Mouse (Mus musculus): Measurements from ENCODE around the gene Atp1b3. TPM values are rescaled to one million over a fixed set of nuclear protein-coding genes. Genes with fewer than 3 reads are reported as not detected.
"Not testable (repeated sequence)": the region's sequence is repeated elsewhere in the genome, so short reads cannot be mapped to it uniquely, and the experiment has no call there.

Atp1b3 gene
- polyA plus RNA-seq, 1 experiment = 202 TPM

DNA sequence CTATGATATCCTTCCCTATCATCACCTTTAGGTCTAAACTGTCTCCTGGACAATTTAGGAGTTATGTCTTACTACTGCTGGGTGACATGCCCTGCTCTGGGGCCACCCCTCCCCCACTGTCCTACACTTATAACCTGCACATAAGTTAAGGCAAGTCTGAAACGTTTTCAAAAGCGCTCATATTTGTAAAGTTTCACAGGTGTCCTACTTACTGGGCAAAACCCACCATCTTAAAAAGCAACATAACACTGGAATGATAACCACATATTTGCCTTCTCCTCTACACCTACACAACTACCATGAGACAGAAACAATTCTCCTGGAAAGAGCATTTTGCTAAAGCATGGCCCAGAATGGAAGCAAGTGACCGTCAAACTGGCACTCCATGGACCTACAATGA is 4.2 kb downstream of the Atp1b3 start:
- no peak for DNase-seq
- H3K4me1 ChIP-seq (ENCODE audit: control insufficient read depth, insufficient read depth, low read length) = peaks cover 13% of the 10 kb centered on the region; the same call in 1 of the 2 replicates
- WGBS = 76% methylated on average over 3 of the region's 3 CpGs
- no peak overlapping the region for H3K27ac ChIP-seq (ENCODE audit: insufficient read depth, low read length)
- no peak overlapping the region for H3K4me3 ChIP-seq (replicated peaks; ENCODE audit: insufficient read depth, low read depth, low read length)
- H3K27me3 ChIP-seq (ENCODE audit: control insufficient read depth, insufficient read depth, low read length) = no peaks in the 10 kb centered on the region
- TF ChIP-seq CTCF (IDR thresholded peaks at IDR 0.05; ENCODE audit: borderline replicate concordance, insufficient read depth, low read depth, low read length) (no peak), POLR2A (IDR thresholded peaks at IDR 0.05; ENCODE audit: borderline replicate concordance, insufficient read depth, low read length) (no peak)

DNA sequence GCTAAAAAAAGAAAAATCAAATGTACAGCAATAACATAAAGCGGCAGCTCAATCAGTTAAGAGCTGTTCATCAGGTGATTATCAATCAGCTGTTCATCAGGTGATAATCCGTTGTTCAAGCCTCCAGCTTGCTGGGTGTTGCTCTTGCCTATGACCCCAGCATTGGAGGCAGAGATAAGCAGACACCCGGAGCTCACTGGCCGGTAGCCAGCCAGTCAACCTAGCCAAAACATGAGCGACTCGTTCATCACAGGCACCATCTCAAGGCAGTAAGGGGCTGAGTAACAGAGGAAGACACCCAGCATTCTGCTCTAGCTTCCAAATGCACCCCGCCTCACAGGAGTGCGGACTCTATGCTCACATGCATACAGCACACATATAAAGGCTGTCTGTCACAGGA is 10.4 kb downstream of the Atp1b3 start:
- Histone ChIP-seq H3K4me3 (replicated peaks; ENCODE audit: insufficient read depth, low read depth, low read length) (no peak overlapping the region), H3K27me3 (ENCODE audit: control insufficient read depth, insufficient read depth, low read length) (no peaks in the 10 kb centered on the region), H3K27ac (ENCODE audit: insufficient read depth, low read length) (no peak overlapping the region), H3K4me1 (ENCODE audit: control insufficient read depth, insufficient read depth, low read length) (peaks cover 9% of the 10 kb centered on the region)
- TF ChIP-seq POLR2A (IDR thresholded peaks at IDR 0.05; ENCODE audit: borderline replicate concordance, insufficient read depth, low read length) (no peak), CTCF (IDR thresholded peaks at IDR 0.05; ENCODE audit: borderline replicate concordance, insufficient read depth, low read depth, low read length) (no peak)
- peak; percentile 49 to 50 for DNase-seq
- WGBS = 22% methylated on average over 8 of the region's 8 CpGs

DNA sequence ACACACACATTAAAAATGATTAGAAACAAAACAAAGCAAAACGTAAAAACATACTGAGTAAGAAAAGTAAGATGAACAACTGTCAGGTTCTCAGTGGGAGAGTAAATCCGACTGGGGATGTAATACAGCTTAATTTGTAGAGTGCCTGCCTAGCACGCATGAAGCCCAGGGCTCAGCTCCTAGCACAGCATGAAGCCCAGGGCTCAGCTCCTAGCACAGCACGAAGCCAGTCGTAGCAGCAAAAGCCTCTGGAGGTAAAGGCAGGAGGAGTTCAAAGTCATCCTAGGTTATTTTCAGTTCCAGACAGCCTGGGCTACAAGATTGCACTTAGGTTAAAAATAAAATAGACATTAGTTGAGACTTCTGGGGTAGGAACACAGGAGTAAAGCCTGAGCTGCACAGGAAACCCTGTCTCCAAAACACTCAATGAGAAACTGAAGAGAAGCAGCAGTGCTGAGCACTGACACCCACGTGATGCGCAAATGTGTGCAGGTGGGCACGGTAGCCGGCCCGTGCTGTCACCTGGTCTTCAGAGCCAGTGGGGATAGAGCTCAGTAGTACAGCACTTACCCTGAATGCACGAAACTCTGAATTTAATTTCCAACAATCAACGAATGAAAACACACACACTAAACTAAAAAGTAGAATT is 11.0 kb downstream of the Atp1b3 start:
- TF ChIP-seq CTCF (IDR thresholded peaks at IDR 0.05; ENCODE audit: borderline replicate concordance, insufficient read depth, low read depth, low read length) (no peak), POLR2A (IDR thresholded peaks at IDR 0.05; ENCODE audit: borderline replicate concordance, insufficient read depth, low read length) (no peak)
- no peak for DNase-seq
- Histone ChIP-seq H3K4me3 (replicated peaks; ENCODE audit: insufficient read depth, low read depth, low read length) (no peak overlapping the region), H3K27me3 (ENCODE audit: control insufficient read depth, insufficient read depth, low read length) (no peaks in the 10 kb centered on the region), H3K27ac (ENCODE audit: insufficient read depth, low read length) (no peak overlapping the region), H3K4me1 (ENCODE audit: control insufficient read depth, insufficient read depth, low read length) (peaks cover 9% of the 10 kb centered on the region)
- WGBS = 40% methylated on average over 12 of the region's 12 CpGs

DNA sequence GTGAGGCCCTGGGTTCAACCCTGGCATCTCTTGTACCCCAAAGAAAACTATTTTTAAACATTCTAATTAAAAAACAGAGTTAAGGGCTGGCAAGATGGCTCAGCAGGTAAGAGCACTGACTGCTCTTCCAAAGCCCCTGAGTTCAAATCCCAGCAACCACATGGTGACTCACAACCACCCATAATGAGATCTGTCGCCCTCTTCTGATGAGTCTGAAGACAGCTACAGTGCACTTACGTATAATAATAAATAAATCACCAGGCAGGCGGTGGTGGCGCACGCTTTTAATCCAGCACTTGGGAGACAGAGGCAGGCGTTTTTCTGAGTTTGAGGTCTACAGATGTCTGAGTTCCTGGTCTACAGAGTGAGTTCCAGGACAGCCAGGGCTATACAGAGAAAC is 12.5 kb downstream of the Atp1b3 start:
- not testable (repeated sequence) for DNase-seq; H3K4me3 ChIP-seq (replicated peaks; ENCODE audit: insufficient read depth, low read depth, low read length); H3K4me1 ChIP-seq (ENCODE audit: control insufficient read depth, insufficient read depth, low read length); H3K27ac ChIP-seq (ENCODE audit: insufficient read depth, low read length); H3K27me3 ChIP-seq (ENCODE audit: control insufficient read depth, insufficient read depth, low read length)
- WGBS = 93% methylated on average over 6 of the region's 6 CpGs

DNA sequence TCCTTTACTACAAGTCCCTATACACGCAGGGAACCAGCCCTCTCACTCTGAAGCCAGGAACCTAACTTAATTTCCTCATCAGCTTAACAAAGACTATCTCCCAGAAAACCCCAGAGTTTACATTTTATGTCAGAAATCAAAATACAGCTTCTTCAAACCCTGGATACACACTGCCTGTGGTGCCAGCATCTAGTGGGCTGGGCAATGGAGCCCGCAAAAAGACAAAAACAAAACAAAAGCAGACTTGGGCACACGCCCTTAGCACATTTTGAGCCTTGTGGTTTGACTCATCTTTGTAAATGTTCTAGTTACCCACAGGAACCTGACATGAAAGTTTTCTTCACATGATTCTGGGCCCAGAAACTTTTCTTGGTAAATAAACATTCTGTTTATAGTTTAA is 13.8 kb downstream of the Atp1b3 start:
- TF ChIP-seq CTCF (IDR thresholded peaks at IDR 0.05; ENCODE audit: borderline replicate concordance, insufficient read depth, low read depth, low read length) = no peak
- TF ChIP-seq POLR2A (IDR thresholded peaks at IDR 0.05; ENCODE audit: borderline replicate concordance, insufficient read depth, low read length) = no peak
- peaks cover 9% of the 10 kb centered on the region for H3K4me1 ChIP-seq (ENCODE audit: control insufficient read depth, insufficient read depth, low read length)
- 55% methylated on average over 3 of the region's 3 CpGs for WGBS
- H3K27ac ChIP-seq (ENCODE audit: insufficient read depth, low read length) = no peak overlapping the region
- no peak overlapping the region for H3K4me3 ChIP-seq (replicated peaks; ENCODE audit: insufficient read depth, low read depth, low read length)
- no peaks in the 10 kb centered on the region for H3K27me3 ChIP-seq (ENCODE audit: control insufficient read depth, insufficient read depth, low read length)
- DNase-seq = no peak

DNA sequence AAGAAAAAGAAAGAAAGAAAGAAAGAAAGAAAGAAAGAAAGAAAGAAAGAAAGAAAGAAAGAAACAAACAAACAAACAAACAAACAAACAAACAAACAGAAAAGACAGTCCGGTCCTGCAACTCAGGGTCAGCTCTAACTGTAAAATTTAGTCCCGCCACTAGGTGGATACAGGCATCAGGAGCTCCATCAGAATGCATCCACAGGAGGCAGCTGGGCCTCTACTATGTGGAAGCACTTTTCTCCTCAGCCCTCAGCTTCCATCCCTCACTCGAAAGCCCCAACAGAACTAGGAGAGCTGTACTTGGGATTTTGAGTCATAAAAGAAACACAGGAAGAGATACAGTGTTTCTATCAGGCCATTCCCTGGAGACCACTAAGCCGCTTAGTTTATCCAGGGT is 14.2 kb downstream of the Atp1b3 start:
- TF ChIP-seq POLR2A (IDR thresholded peaks at IDR 0.05; ENCODE audit: borderline replicate concordance, insufficient read depth, low read length) (no peak), CTCF (IDR thresholded peaks at IDR 0.05; ENCODE audit: borderline replicate concordance, insufficient read depth, low read depth, low read length) (peak; percentile 70)
- no peak overlapping the region for H3K27ac ChIP-seq (ENCODE audit: insufficient read depth, low read length)
- 31% methylated on average over 4 of the region's 4 CpGs for WGBS
- H3K27me3 ChIP-seq (ENCODE audit: control insufficient read depth, insufficient read depth, low read length) = no peaks in the 10 kb centered on the region
- H3K4me1 ChIP-seq (ENCODE audit: control insufficient read depth, insufficient read depth, low read length) = peaks cover 9% of the 10 kb centered on the region
- H3K4me3 ChIP-seq (replicated peaks; ENCODE audit: insufficient read depth, low read depth, low read length) = no peak overlapping the region
- peak; percentile 55 to 71 for DNase-seq

DNA sequence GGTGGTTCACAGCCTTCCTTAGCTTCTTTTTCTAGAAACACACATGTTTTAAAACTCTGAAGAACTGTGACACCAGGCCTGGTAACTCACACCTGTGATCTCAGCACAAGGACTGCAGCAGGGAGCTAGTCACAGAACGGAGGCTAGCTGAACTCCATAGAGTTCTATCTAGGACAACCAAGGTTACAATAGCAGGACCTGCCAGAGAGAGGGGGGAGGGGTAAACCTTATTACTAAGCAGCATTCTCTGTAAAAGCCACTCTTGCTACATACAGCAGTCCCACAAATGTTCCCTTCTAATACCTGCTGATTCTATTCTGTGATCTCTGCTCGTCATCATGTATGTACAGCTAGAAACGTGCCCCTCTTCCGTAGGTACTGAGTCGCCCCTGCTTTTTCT is 15.4 kb downstream of the Atp1b3 start:
- Histone ChIP-seq H3K4me3 (replicated peaks; ENCODE audit: insufficient read depth, low read depth, low read length) (no peak overlapping the region), H3K4me1 (ENCODE audit: control insufficient read depth, insufficient read depth, low read length) (peaks cover 7% of the 10 kb centered on the region; the same call in 1 of the 2 replicates), H3K27ac (ENCODE audit: insufficient read depth, low read length) (no peak overlapping the region), H3K27me3 (ENCODE audit: control insufficient read depth, insufficient read depth, low read length) (no peaks in the 10 kb centered on the region)
- no peak for TF ChIP-seq CTCF (IDR thresholded peaks at IDR 0.05; ENCODE audit: borderline replicate concordance, insufficient read depth, low read depth, low read length)
- no peak for TF ChIP-seq POLR2A (IDR thresholded peaks at IDR 0.05; ENCODE audit: borderline replicate concordance, insufficient read depth, low read length)
- no peak for DNase-seq
- WGBS = 77% methylated on average over 5 of the region's 5 CpGs

DNA sequence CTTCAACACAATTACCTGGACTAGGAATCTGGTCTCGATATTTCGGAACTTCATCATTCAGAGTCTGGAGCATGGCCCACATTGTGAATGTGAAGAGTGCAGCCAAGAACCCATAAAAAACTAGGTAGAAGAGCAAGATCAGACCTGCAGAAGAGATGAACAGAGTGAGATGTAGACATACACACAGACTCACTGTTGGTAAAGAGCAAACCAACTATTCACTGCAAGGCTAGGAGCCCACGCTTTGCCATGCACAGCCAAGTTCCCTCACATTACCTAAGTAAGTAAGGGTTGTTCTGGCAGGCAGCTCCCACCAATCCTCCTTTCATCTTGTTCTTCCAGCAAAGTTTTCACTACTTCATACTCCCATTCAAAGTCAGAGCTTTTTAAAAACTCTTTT is 18.5 kb downstream of the Atp1b3 start:
- WGBS = 88% methylated on average over 3 of the region's 3 CpGs
- H3K27me3 ChIP-seq (ENCODE audit: control insufficient read depth, insufficient read depth, low read length) = no peaks in the 10 kb centered on the region

More for the DNA sequence above, 18.5 kb downstream of the Atp1b3 start:
- no peak for DNase-seq
- Histone ChIP-seq H3K4me3 (replicated peaks; ENCODE audit: insufficient read depth, low read depth, low read length) (no peak overlapping the region), H3K4me1 (ENCODE audit: control insufficient read depth, insufficient read depth, low read length) (no peaks in the 10 kb centered on the region), H3K27ac (ENCODE audit: insufficient read depth, low read length) (no peak overlapping the region)
- TF ChIP-seq POLR2A (IDR thresholded peaks at IDR 0.05; ENCODE audit: borderline replicate concordance, insufficient read depth, low read length) (no peak), CTCF (IDR thresholded peaks at IDR 0.05; ENCODE audit: borderline replicate concordance, insufficient read depth, low read depth, low read length) (no peak)

Data from cerebellum, adult 2 months (tissue).